Mouse (Mus musculus) adrenal gland, adult 18-20 months (tissue): ENCODE measurements around the gene 2510002D24Rik. TPM values are rescaled to one million over a fixed set of nuclear protein-coding genes. Genes with fewer than 3 reads are reported as not detected.

ENCODE experiments used
- DNase-seq, 2 experiments: peaks; one replicate each; pipeline ENCODE4 v3.0.0; 2021 to 2022; ENCODE audit warnings: low spot score in 2 of 2
- long read RNA-seq, 2 experiments: library from polyadenylated mRNA; stranded (forward); transcript quantifications; one replicate each; pipeline ENCODE4 v2.0.0; 2021
- total RNA-seq, 2 experiments: library from RNA; stranded (reverse); gene quantifications; 1 replicate in 1 of 2; 2 replicates in 1 of 2; pipeline ENCODE4 v1.2.3; 2021

2510002D24Rik gene
- total RNA-seq, result 10 to 100 TPM in 1 of 2 experiments, 1 to 10 TPM in 1; 9.7 to 18.5 TPM
- long read RNA-seq, experiment 1, partial matches to known transcripts, result 0 of 5 reads
- long read RNA-seq, experiment 1, other reads (novel, unspliced or antisense), result 2 of 5 reads
- long read RNA-seq, experiment 2, transcript 2510002D24Rik-203 (2 exons, 930 nt), result minor isoform, 5 of 38 reads
- long read RNA-seq, experiment 2, transcript 2510002D24Rik-201 (3 exons, 1,281 nt), result major isoform, 26 of 38 reads
- long read RNA-seq, experiment 2, partial matches to known transcripts, result 3 of 38 reads
- long read RNA-seq, experiment 2, other reads (novel, unspliced or antisense), result 4 of 38 reads

DNA sequence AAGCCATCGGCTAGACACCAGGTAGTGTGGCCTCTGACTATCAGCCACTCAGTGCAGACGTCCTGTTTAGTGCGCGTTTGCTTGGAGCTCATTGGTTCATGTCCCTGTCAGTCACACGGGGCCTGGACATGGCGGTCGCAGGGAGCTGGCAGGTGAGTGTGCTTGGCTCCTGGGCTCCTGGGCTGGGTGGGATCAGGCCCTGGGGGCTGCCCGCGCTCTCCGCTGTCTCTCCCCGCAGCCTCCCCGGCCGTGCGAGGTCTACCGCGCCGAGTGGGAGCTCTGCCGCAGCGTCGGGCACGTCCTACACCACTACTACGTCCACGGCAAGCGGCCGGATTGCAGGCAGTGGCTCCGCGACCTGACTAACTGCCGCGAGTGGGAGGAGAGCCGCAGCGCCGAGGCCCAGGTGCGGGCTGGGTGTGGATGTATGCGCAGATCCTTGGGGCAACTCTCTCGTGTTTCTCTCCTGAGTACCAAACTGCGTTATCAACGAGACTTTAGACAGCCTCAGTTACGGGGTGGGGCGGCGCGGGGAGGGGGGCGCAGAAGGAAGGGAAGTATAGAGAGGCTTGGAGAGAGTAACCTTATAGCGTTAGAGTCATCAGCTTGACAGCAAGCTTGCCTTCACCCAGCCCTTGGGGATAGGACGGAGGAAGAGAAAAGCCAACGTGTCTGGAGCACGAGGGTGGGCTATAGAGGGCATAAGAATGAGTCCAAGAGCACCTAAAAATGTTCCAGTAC, at the start of gene 2510002D24Rik, which contains the start of gene Gm28539:
TSS of gene 2510002D24Rik (plus strand) at position 111 of the 741 bp plus-strand sequence.
TSS of gene Gm28539 (plus strand) at position 117 of the 741 bp plus-strand sequence.
- DNase-seq, result peak; percentile 90

DNA sequence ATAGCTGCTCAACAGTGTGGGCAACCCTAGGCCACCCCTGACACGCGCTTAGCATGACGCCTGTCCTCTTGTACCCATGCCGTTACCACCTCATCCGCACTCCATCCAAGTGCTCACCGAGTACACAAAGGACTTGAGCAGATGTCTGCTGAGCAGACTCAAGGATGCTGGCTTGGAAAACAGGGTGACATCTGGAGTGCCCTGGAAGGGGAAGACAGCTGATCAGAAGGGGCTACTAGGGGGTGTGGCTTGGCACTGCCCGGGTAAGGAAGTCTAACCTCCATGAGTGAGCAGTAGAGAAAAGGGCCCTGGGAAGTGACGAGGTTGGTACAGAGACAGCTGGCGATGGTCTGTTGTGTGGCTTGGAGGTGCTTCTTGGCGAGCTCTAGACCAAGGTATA, 49.7 kb upstream of the 2510002D24Rik start:
- DNase-seq, result no peak

DNA sequence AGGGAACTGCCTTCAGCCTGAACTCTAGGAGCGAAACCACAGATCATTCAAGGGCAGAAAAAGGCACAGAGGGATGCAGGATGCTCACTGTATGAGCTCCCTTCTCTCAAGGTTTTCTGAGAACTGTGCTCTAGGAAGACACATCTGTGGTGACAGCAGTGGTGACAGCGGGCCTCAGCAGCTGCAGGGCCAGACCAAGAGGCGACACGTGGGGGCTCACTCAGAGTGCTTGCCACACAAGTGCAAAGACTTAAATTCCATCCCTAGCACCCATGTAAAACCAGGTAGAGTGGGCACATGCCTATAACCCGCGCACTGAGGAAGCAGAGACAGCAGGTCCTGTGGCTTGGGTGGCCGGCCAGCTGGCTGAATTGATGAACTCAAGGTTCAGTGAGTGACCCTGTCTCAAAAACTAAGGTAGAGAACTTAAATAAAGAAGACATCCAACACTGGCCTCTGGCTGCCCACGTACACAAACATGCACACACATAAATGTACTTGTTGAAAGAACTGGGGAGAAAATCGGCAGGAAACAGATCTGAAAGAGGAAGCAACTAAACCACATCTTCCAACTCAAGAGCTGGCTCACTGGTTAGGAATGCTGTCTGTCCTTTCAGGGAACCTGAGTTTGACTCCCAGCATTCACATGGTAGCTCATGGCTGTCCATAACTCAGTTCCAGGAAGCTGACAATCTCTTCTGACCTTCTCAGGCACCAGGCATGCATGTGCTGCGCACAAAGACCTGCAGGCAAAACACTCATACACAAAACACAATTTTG, 47.6 kb upstream of the 2510002D24Rik start:
- no peak for DNase-seq

DNA sequence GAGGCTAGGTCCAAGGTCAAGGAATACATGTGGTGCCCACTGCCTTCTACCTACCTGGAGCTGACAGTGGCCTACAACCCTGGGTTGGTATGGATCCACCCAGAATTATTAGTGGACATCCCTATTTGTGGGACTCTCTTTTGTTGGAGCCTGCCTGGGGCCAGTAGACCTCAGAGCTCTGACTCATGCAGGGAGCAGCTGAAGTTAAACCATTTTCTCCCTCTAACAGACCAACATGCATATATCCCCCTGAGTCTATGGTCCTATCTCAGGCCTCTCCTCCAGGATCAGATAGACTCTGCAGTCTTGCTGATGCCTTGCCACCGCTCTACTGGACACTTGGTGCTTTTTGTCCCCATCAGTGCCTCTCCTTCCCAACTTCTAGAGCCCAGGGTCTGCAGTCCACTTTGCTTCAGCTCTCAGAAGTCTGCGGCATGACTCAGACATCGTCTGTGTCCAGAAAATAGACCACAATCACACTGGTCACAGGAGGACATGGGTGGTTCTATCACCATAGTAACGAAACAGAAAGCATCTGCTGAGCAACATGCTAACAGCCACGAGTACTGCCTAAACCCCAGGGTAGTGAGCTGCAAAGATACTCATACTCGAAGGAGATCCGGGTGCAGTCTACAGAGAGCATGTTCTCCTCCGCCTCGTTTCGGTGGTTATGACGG, 41.0 kb upstream of the 2510002D24Rik start:
- no peak for DNase-seq

DNA sequence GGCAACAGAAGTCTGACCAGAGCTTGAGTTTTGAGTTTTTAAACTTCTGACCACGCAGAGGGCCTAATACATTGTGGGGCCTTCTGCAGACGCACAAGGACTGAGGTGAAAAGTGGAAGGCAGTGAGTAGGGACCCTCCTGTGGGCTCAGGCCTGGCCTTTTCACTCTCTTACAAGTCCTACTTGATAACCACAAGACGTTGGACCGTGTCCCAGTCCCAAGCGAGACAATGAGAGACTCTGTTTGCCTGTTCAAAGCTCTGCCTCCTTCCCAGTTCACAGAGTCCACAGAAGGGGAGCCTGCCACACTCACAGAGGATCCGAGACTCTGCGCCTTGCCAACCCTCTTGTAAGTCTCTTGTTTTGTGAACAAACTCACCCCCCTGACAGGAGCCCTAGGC, 39.7 kb upstream of the 2510002D24Rik start:
- DNase-seq, result no peak

DNA sequence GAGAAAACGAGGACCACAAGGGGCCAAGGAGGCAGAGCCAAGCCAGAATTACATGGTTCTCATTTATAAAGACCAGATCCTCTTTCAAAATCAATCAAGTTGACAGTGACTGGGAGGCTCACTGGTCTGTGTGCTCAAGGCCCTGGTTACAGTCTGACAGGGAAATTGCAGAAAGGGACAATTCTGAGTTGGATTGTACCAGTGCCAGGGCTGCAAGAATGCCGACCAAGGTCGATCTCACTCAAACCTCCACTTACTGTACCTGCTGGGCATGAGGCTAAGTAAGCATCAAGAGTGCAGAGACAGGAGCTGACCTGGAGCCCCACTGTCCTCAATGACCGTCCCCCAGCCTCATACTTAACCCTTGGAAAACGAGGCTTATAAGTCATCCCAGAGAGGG, 38.2 kb upstream of the 2510002D24Rik start:
- no peak for DNase-seq

DNA sequence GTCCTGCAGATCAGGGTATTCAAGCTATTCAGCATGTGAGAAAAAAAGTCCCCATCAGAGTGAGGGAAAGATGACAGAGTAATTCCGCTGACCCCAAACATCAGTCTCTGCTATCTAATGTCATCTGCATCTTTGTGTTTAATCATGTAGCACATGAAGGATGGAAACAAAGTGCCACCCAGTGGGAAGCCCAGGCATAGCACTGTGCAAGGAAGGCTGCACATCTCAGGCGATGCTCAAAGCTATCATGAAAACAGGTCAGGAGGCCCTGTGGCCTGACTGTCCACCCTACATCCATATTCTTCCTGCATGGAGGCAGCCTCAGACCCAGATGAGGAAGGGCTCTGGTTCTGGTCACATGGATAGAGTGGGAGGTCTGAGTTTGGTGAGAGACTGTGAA, 37.5 kb upstream of the 2510002D24Rik start:
- peak; percentile 47 to 53 for DNase-seq

DNA sequence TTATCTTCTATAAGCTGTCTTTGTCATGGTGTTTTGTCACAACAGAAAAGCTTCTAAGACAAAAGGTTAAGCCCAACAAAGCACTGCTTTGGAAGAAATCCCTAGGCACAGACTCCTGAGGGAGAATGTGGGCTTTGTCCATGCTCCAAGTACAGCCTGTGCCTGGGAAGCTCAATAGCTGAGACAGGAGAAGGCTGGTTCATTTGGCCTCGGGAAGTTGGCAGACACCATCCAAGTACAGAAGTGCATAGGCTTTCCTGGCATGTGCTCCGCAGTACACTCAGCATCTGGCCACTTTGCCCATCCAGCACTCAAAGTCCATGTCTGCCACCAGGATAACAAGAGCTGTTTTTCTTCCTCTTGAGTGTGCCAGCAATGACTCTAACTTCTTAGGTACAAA, 30.6 kb upstream of the 2510002D24Rik start:
- peak in 1 of 2 experiments; percentile 14 for DNase-seq

DNA sequence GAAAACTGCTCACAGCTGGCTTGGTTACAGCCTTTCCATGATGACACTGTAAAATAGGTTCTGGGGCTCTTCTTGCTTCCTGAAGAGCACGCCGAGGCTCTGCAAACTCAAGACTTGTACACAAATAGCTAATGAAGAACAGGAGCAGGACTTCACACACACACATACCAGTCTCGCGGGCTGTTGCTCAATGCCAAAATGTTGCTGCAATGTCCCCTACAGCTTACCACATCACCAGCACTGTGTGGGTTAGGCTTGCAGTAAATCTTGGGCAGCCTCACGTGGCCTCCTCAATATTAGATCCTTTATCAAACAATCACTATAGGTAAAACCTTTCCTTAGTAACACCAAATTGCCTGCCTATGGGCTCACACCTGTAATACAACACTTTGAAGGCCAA, 27.4 kb upstream of the 2510002D24Rik start:
- DNase-seq, result no peak

DNA sequence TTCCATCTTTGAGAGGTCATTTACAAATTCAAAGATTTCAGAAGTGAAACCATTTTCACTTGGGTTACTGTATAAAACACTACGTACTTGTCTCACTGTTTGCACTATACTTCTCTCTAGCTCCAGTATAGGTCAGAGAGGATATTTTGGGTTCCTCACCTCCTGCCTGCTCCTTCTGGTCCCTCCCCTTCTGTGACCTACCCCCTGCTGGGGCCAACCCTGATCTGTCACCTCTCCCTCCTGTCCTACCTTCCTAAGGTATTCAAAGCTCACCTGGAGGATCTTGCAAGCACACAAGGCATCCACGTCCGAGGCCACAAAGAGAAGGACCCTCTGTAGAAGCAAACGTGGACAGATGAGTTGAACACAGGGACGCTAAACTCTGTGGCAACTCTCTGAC, 25.3 kb upstream of the 2510002D24Rik start:
- DNase-seq, result no peak

DNA sequence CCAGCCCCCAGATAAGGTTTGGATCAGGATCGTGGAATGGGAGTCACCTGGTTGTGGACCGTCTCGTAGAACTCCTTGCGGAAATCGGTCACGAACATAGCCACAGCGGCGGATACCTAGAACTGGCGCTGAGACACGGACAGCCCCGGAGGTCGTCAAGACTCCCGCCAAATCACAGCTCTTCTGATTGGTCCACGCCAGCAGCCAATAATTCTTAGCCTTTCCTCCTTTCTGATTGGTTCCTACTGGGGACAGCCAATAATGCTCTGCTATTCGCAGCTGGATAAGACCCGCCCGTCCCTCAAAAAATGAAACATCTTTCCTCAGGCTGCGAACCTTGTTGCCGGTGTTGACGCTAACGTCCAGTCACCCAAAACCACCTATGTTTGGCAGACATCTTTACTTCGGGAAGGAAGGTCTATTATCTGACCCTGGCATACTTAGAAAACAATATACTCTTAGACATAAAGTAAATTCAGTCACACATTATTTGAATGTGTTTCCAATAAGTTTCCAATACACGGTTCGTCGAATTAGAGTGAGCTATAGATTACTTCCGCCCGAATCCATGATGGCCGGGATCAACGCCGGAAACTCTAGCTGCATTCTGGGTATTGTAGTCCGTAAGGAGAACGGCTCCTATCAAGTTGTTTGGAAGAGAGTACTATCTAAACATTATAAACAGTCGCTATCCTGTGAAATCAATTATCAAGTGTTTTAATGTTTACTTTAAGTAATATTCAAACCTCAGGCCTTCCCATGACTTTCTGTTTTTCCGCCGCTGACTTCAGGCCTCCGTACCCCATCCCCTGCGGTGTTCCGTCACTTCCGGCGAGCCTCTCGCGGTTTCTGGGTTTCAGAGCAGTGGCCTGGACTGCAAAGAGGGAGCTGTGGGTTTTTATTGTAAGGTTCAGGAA, 24.7 kb upstream of the 2510002D24Rik start, which contains the start of the genes Ufd1 and Cdc45:
TSS of gene Ufd1 (plus strand) at position 312 of the 917 bp plus-strand sequence.
TSS of gene Cdc45 (minus strand) at position 520 of the 917 bp plus-strand sequence.
- peak; percentile 79 to 83 for DNase-seq

DNA sequence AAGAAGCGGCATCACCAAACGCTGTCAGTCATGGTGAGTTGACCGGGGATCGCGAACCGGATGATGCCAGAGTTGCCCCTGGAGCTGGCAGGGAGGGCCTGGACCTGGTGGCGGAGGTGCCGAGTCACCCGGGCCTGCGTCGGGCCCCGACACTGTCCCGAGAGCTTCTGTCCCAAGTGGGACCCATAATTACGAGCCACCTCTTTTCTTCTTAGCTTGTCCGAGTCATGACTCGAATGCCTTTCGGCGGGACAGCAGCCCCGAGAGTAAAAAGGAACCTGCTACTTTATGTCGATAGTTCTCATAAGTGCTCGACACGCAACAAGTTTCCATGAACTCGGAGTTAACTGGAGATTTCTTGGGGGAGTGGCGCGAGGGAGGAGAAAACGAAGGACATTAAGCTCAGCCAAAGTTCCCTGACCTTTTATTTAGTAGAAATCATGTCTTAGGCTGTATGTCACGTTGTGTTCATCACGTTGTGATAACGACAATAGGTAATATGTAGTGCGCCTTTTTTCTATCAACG, 23.9 kb upstream of the 2510002D24Rik start:
- no peak for DNase-seq

DNA sequence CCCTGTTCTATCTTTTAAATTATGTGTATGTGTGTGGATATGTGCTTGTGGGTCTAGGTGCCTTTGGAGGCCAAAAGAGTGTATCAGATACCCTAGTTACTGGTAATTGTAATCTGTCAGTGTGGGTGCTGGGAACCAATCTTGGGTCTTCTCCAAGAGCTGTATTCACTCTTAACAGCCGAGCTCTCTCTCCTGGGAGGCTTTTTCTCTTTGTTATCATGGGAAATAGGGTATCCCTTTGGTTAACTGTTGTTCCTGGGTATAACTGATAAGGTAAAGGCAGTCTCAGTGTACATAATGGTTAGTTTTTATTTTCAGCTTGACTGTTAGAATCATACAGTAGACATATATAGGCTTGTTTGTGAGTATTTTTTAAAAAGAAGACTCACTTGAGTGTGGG, 14.0 kb upstream of the 2510002D24Rik start:
- no peak for DNase-seq

DNA sequence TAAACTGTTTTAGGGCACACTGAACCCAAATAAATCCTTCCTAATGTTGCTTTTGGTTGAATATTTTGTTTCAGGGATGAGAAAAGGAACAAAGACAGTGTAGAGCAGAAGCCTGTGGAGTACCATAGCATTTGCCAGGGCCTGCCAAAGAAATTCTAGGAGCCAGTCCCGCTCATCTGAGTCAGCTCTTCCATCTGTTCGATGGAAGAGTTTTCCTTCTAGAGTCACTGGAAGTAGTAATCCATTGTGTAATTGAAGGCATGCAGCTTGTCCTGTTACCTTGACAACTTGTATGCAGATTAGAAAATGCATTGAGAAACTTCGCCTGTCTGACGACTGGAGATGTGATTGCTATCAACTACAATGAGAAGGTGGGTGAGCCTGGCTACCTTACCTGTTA, 13.5 kb upstream of the 2510002D24Rik start:
- no peak for DNase-seq

DNA sequence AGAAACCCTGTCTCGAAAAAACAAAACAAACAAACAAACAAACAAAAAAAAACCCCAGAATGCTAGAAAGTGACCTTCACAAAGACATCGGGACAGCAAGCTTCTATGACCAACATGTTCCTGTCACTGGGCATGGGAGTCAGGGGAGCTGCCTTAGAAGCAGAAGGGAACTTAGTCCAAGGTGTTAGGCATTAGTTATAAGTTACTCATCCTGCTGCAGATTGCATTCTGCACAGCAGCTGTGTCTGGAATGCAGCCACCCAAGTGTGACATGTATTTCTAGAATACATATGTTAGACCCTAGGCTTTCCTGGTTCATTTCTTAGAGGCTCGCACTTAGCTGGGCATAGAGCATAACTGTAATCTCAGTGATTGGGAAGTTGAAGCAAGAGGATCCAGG, 7.7 kb upstream of the 2510002D24Rik start:
- no peak for DNase-seq

DNA sequence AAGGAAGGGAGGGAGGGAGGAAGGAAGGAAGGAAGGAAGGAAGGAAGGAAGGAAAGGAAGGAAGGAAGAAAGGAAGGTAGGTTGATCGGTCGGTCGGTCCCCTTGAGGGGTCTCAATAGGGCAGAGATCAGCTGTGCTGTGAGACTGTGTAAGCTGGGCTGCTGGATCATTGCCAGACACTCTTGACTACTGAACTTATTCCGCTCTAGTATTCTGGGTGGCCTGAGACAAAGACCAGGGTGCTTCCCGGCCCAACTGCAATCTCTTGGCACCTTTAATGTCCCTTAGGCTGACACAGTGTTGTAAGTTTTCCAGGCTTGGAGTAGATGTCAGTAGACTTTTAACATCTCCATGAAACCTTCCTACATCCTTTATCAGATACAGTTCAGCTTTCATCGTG, 7.3 kb upstream of the 2510002D24Rik start:
- no peak for DNase-seq

DNA sequence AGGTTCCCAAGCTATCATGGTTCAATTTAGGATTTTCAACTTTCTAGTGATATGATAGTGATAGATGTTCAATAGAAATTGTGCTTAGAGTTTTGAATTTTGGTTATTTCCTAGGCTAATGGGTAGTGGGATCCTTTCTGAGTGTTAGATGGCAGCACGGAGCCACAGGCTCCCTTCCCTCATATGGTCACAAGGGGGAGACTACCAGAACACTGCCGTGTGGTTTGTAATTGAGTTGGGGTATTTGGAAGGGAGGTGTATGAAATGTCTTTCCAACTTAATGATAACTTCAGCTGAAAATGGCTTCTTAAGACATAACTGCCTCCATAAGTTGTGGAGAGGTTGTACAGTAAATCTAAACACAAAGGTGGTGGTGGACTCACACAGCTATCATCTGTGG, 2.9 kb upstream of the 2510002D24Rik start:
- no peak for DNase-seq

DNA sequence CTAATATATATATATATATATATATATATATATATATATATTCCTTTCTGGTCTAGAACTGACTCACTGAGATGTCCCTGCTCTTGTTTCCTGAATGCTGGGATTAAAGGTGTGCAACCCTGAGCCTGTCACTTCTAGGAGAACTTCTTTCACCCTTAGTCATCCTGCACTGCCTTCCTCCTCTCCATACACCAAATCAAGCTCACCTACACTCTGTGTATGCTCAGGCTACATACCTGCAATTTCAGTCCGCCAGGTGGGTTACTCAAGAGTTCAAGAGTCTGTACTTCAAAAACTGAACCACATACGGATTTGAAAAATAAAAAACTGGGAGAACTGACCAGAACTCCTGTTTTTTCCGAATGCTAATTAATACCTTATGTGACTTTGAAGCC, 308 bp upstream of the 2510002D24Rik start:
- DNase-seq, result no peak

DNA sequence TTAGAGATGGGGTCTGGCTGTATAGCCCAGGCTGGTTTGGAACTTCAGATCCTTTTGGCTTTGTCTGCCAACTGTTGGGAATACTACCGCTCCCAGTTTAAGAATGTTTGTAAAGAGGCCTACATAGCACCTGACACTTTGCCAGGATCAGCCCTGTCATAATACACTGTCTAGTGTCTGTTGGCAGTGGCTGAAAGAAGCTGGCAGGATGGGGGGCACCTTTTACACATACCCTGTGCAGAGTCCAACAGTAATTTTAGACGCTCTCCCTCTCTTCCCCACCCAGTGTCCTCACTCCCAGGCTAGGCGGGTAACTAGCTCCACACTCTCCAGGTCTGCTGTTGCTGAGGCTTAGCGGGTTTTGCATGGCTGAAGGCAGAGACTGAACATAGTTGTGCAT, 2.0 kb downstream of the 2510002D24Rik start:
- DNase-seq, result no peak
